Mouse (Mus musculus): ENCODE measurements around the gene Gm13420. TPM values are rescaled to one million over a fixed set of nuclear protein-coding genes. Genes with fewer than 3 reads are reported as not detected.

The Gm13420 gene
- polyA plus RNA-seq, 1 experiment from 2014 or later, result not detected

GRCm38 (mm10) chr2:29737209-29737925, 14.1 kb downstream of the Gm13420 start:
- Histone ChIP-seq H3K9me3 (ENCODE audit: control insufficient read depth, low read length) (no peaks in the 10 kb centered on the region), H3K9ac (ENCODE audit: low read length) (no peak overlapping the region), H3K4me1 (ENCODE audit: control insufficient read depth in 2 of 2, insufficient read depth in 2 of 2, low read length in 2 of 2) (peaks cover 5 to 12% of the 10 kb centered on the region in 2 experiments; a peak in 2 of 4 replicates), H3K4me2 (ENCODE audit: low read length) (no peak overlapping the region), H3K27me3 (ENCODE audit: control insufficient read depth, insufficient read depth, low read length) (no peaks in the 10 kb centered on the region), H3K36me3 (ENCODE audit: control insufficient read depth, insufficient read depth, low read length) (peaks cover 71% of the 10 kb centered on the region), H3K4me3 (ENCODE audit: control insufficient read depth in 1 of 2, insufficient read depth in 1 of 2, low read depth in 1 of 2, low read length in 2 of 2) (no peak overlapping the region), H3K27ac (replicated peaks in 1 of 2; ENCODE audit: control insufficient read depth in 1 of 2, insufficient read depth in 1 of 2, low read depth in 2 of 2, low read length in 2 of 2) (peak overlapping the region; percentile 34 to 50)
- peak; percentile 23; the same call in 1 of the 2 replicates for ATAC-seq (ENCODE audit: insufficient number of reproducible peaks, insufficient read depth, low FRiP score, low read depth)
- 58% methylated on average over 12 of the region's 12 CpGs for WGBS

GRCm38 (mm10) chr2:29735708-29736107, 15.8 kb downstream of the Gm13420 start:
- WGBS, result 86% methylated on average over 12 of the region's 12 CpGs
- H3K4me2 ChIP-seq (ENCODE audit: low read length), result no peak overlapping the region

GRCm38 (mm10) chr2:29733348-29733747, 18.1 kb downstream of the Gm13420 start:
- peaks cover 82% of the 10 kb centered on the region for H3K36me3 ChIP-seq (ENCODE audit: control insufficient read depth, insufficient read depth, low read length)
- H3K4me3 ChIP-seq (ENCODE audit: control insufficient read depth in 1 of 2, insufficient read depth in 1 of 2, low read depth in 1 of 2, low read length in 2 of 2), result no peak overlapping the region
- no peak for ATAC-seq (ENCODE audit: insufficient number of reproducible peaks, insufficient read depth, low FRiP score, low read depth)
- H3K4me1 ChIP-seq (ENCODE audit: control insufficient read depth in 2 of 2, insufficient read depth in 2 of 2, low read length in 2 of 2), result peaks cover 5 to 12% of the 10 kb centered on the region in 2 experiments; a peak in 2 of 4 replicates
- no peak overlapping the region for H3K9ac ChIP-seq (ENCODE audit: low read length)
- no peaks in the 10 kb centered on the region for H3K9me3 ChIP-seq (ENCODE audit: control insufficient read depth, low read length)
- H3K4me2 ChIP-seq (ENCODE audit: low read length), result no peak overlapping the region
- H3K27me3 ChIP-seq (ENCODE audit: control insufficient read depth, insufficient read depth, low read length), result no peaks in the 10 kb centered on the region
- WGBS, result 90% methylated on average over 5 of the region's 5 CpGs
- H3K27ac ChIP-seq (replicated peaks in 1 of 2; ENCODE audit: control insufficient read depth in 1 of 2, insufficient read depth in 1 of 2, low read depth in 2 of 2, low read length in 2 of 2), result no peak overlapping the region

More at GRCm38 (mm10) chr2:29735708-29736107, 15.8 kb downstream of the Gm13420 start:
- Histone ChIP-seq H3K9me3 (ENCODE audit: control insufficient read depth, low read length) (no peaks in the 10 kb centered on the region), H3K4me1 (ENCODE audit: control insufficient read depth in 2 of 2, insufficient read depth in 2 of 2, low read length in 2 of 2) (peaks cover 5 to 12% of the 10 kb centered on the region in 2 experiments; a peak in 2 of 4 replicates), H3K27ac (replicated peaks in 1 of 2; ENCODE audit: control insufficient read depth in 1 of 2, insufficient read depth in 1 of 2, low read depth in 2 of 2, low read length in 2 of 2) (no peak overlapping the region), H3K27me3 (ENCODE audit: control insufficient read depth, insufficient read depth, low read length) (no peaks in the 10 kb centered on the region), H3K36me3 (ENCODE audit: control insufficient read depth, insufficient read depth, low read length) (peaks cover 84% of the 10 kb centered on the region), H3K4me3 (ENCODE audit: control insufficient read depth in 1 of 2, insufficient read depth in 1 of 2, low read depth in 1 of 2, low read length in 2 of 2) (no peak overlapping the region), H3K9ac (ENCODE audit: low read length) (no peak overlapping the region)
- no peak for ATAC-seq (ENCODE audit: insufficient number of reproducible peaks, insufficient read depth, low FRiP score, low read depth)

- H3K4me3 ChIP-seq (ENCODE audit: control insufficient read depth in 1 of 2, insufficient read depth in 1 of 2, low read depth in 1 of 2, low read length in 2 of 2), result no peak overlapping the region
- no peaks in the 10 kb centered on the region for H3K27me3 ChIP-seq (ENCODE audit: control insufficient read depth, insufficient read depth, low read length)
- H3K27ac ChIP-seq (replicated peaks in 1 of 2; ENCODE audit: control insufficient read depth in 1 of 2, insufficient read depth in 1 of 2, low read depth in 2 of 2, low read length in 2 of 2), result no peak overlapping the region
- no peak for ATAC-seq (ENCODE audit: insufficient number of reproducible peaks, insufficient read depth, low FRiP score, low read depth)
- peaks cover 3 to 7% of the 10 kb centered on the region in 2 experiments; a peak in 2 of 4 replicates for H3K4me1 ChIP-seq (ENCODE audit: control insufficient read depth in 2 of 2, insufficient read depth in 2 of 2, low read length in 2 of 2)
- H3K4me2 ChIP-seq (ENCODE audit: low read length), result no peak overlapping the region
- WGBS, result 84% methylated on average over 10 of the region's 10 CpGs
- no peaks in the 10 kb centered on the region for H3K9me3 ChIP-seq (ENCODE audit: control insufficient read depth, low read length)
- no peak overlapping the region for H3K9ac ChIP-seq (ENCODE audit: low read length)
- peaks cover 81% of the 10 kb centered on the region for H3K36me3 ChIP-seq (ENCODE audit: control insufficient read depth, insufficient read depth, low read length)
Measured at GRCm38 (mm10) chr2:29732559-29732958, 18.9 kb downstream of the Gm13420 start.

- no peak for ATAC-seq (ENCODE audit: insufficient number of reproducible peaks, insufficient read depth, low FRiP score, low read depth)
- WGBS, result 61% methylated on average over 3 of the region's 3 CpGs
- H3K9me3 ChIP-seq (ENCODE audit: control insufficient read depth, low read length), result no peaks in the 10 kb centered on the region
- H3K9ac ChIP-seq (ENCODE audit: low read length), result no peak overlapping the region
- no peaks in the 10 kb centered on the region for H3K27me3 ChIP-seq (ENCODE audit: control insufficient read depth, insufficient read depth, low read length)
- H3K4me3 ChIP-seq (ENCODE audit: control insufficient read depth in 1 of 2, insufficient read depth in 1 of 2, low read depth in 1 of 2, low read length in 2 of 2), result no peak overlapping the region
- no peak overlapping the region for H3K4me2 ChIP-seq (ENCODE audit: low read length)
- H3K27ac ChIP-seq (replicated peaks in 1 of 2; ENCODE audit: control insufficient read depth in 1 of 2, insufficient read depth in 1 of 2, low read depth in 2 of 2, low read length in 2 of 2), result no peak overlapping the region
- peaks cover 85% of the 10 kb centered on the region for H3K36me3 ChIP-seq (ENCODE audit: control insufficient read depth, insufficient read depth, low read length)
- H3K4me1 ChIP-seq (ENCODE audit: control insufficient read depth in 2 of 2, insufficient read depth in 2 of 2, low read length in 2 of 2), result no peaks in the 10 kb centered on the region
Measured at GRCm38 (mm10) chr2:29731545-29731944, 19.9 kb downstream of the Gm13420 start.

- no peaks in the 10 kb centered on the region for H3K4me1 ChIP-seq (ENCODE audit: control insufficient read depth in 2 of 2, insufficient read depth in 2 of 2, low read length in 2 of 2)
- ATAC-seq (ENCODE audit: insufficient number of reproducible peaks, insufficient read depth, low FRiP score, low read depth), result no peak
- 64% methylated on average over 2 of the region's 2 CpGs for WGBS
- no peak overlapping the region for H3K4me2 ChIP-seq (ENCODE audit: low read length)
- H3K36me3 ChIP-seq (ENCODE audit: control insufficient read depth, insufficient read depth, low read length), result peaks cover 88% of the 10 kb centered on the region
- H3K9ac ChIP-seq (ENCODE audit: low read length), result no peak overlapping the region
- H3K9me3 ChIP-seq (ENCODE audit: control insufficient read depth, low read length), result no peaks in the 10 kb centered on the region
- H3K27ac ChIP-seq (replicated peaks in 1 of 2; ENCODE audit: control insufficient read depth in 1 of 2, insufficient read depth in 1 of 2, low read depth in 2 of 2, low read length in 2 of 2), result no peak overlapping the region
- H3K27me3 ChIP-seq (ENCODE audit: control insufficient read depth, insufficient read depth, low read length), result no peaks in the 10 kb centered on the region
- H3K4me3 ChIP-seq (ENCODE audit: control insufficient read depth in 1 of 2, insufficient read depth in 1 of 2, low read depth in 1 of 2, low read length in 2 of 2), result no peak overlapping the region
Measured at GRCm38 (mm10) chr2:29729500-29729899, 22.0 kb downstream of the Gm13420 start.

- no peak for ATAC-seq (ENCODE audit: insufficient number of reproducible peaks, insufficient read depth, low FRiP score, low read depth)
- H3K9ac ChIP-seq (ENCODE audit: low read length), result no peak overlapping the region
- H3K4me3 ChIP-seq (ENCODE audit: control insufficient read depth in 1 of 2, insufficient read depth in 1 of 2, low read depth in 1 of 2, low read length in 2 of 2), result no peak overlapping the region
- 76% methylated on average over 5 of the region's 5 CpGs for WGBS
- no peak overlapping the region for H3K27ac ChIP-seq (replicated peaks in 1 of 2; ENCODE audit: control insufficient read depth in 1 of 2, insufficient read depth in 1 of 2, low read depth in 2 of 2, low read length in 2 of 2)
- H3K9me3 ChIP-seq (ENCODE audit: control insufficient read depth, low read length), result no peaks in the 10 kb centered on the region
- H3K4me1 ChIP-seq (ENCODE audit: control insufficient read depth in 2 of 2, insufficient read depth in 2 of 2, low read length in 2 of 2), result peaks cover 6 to 10% of the 10 kb centered on the region in 2 experiments
- H3K27me3 ChIP-seq (ENCODE audit: control insufficient read depth, insufficient read depth, low read length), result no peaks in the 10 kb centered on the region
- H3K36me3 ChIP-seq (ENCODE audit: control insufficient read depth, insufficient read depth, low read length), result peaks cover 92% of the 10 kb centered on the region
- H3K4me2 ChIP-seq (ENCODE audit: low read length), result no peak overlapping the region
Measured at GRCm38 (mm10) chr2:29724664-29725365, 26.7 kb downstream of the Gm13420 start.

Data from heart, embryonic 14.5 days (tissue).